Mouse (Mus musculus) CH12.LX (cell line): ENCODE results near the gene Srsf7.

Source experiments
- CTCF ChIP-seq, 2 experiments: IDR thresholded peaks in 1 of 2; conservative IDR thresholded peaks in 1 of 2; 2 replicates each; pipeline ENCODE4 v1.5.1; 2011 to 2012; ENCODE audit warnings: low read depth in 2 of 2, low read length in 2 of 2, improper control_type of control experiment in 1 of 2, inconsistent platforms in 1 of 2, mild to moderate bottlenecking in 1 of 2, moderate library complexity in 1 of 2
- EP300 ChIP-seq: IDR thresholded peaks from 2 replicates; pipeline ENCODE4 v1.6.1; 2011; ENCODE audit warnings: low read length, improper control_type of control experiment
- HCFC1 ChIP-seq: IDR thresholded peaks from 2 replicates; pipeline ENCODE4 v1.6.1; 2012; ENCODE audit warnings: low read depth, mild to moderate bottlenecking, inconsistent platforms, low read length, improper control_type of control experiment
- IRF4 ChIP-seq: IDR thresholded peaks from 2 replicates; pipeline ENCODE4 v1.6.1; 2014; ENCODE audit warnings: low read depth, mild to moderate bottlenecking, inconsistent platforms, low read length, improper control_type of control experiment
- MXI1 ChIP-seq: IDR thresholded peaks from 2 replicates; pipeline ENCODE4 v1.6.1; 2011; ENCODE audit warnings: mild to moderate bottlenecking, low read depth, low read length, improper control_type of control experiment
- NRF1 ChIP-seq: IDR thresholded peaks from 2 replicates; pipeline ENCODE4 v1.6.1; 2014; ENCODE audit warnings: low read depth, mild to moderate bottlenecking, inconsistent platforms, low read length, improper control_type of control experiment, moderate library complexity
- PAX5 ChIP-seq: IDR thresholded peaks from 2 replicates; pipeline ENCODE4 v1.6.1; 2012; ENCODE audit warnings: low read length, inconsistent platforms, mixed read lengths
- POLR2A ChIP-seq: IDR thresholded peaks from 2 replicates; pipeline ENCODE4 v1.6.1; 2011; ENCODE audit warnings: low read depth, mild to moderate bottlenecking, improper control_type of control experiment, low read length
- POLR2AphosphoS2 ChIP-seq: IDR thresholded peaks from 2 replicates; pipeline ENCODE4 v1.6.1; 2011; ENCODE audit warnings: low read depth, low read length, improper control_type of control experiment
- SMC3 ChIP-seq: IDR thresholded peaks from 2 replicates; pipeline ENCODE4 v1.6.1; 2011; ENCODE audit warnings: low read depth, low read length, improper control_type of control experiment
- TCF12 ChIP-seq: IDR thresholded peaks from 2 replicates; pipeline ENCODE4 v1.6.1; 2014; ENCODE audit warnings: low read depth, mild to moderate bottlenecking, inconsistent platforms, low read length, improper control_type of control experiment
- ZKSCAN1 ChIP-seq: IDR thresholded peaks from 2 replicates; pipeline ENCODE4 v1.6.1; 2012; ENCODE audit warnings: low read depth, inconsistent platforms, low read length, improper control_type of control experiment, borderline replicate concordance
- ZNF384 ChIP-seq: IDR thresholded peaks from 2 replicates; pipeline ENCODE4 v1.6.1; 2012; ENCODE audit warnings: low read depth, low read length, improper control_type of control experiment, inconsistent platforms

DNA sequence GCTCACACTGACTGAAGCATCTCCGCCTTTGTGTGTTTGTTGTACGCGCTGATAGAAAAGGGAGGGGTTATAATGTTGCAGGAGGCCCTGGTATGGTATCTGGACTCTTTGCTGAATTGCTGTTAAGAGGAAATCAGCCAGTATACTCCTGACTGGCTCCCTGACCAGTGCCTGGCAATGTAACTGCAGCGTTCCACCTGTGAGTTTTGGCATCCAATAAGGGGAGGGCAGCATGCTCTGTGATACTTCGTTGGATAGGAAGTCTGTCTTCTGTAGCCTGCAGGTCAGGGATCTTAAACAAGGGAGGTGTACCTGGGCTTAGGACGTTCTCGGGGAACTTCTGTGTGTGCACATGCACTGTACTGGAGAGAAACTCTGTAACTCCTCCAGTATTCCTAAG, 36.2 kb downstream of the Srsf7 start:
- TF ChIP-seq NRF1 (no peak), ZKSCAN1 (no peak), HCFC1 (no peak), ZNF384 (no peak), POLR2AphosphoS2 (no peak), IRF4 (no peak), CTCF (conservative IDR thresholded peaks at IDR 0.05 in 1 of 2, IDR thresholded peaks at IDR 0.05 in 1 of 2; ENCODE audit: low read depth in 2 of 2, low read length in 2 of 2) (no peak), POLR2A (no peak), EP300 (no peak), MXI1 (no peak), TCF12 (no peak), PAX5 (no peak), SMC3 (no peak)
